Mouse (Mus musculus) liver, embryonic 11.5 days (tissue): Measurements from ENCODE around the gene Fthl17f. TPM values are rescaled to one million over a fixed set of nuclear protein-coding genes. Genes with fewer than 3 reads are reported as not detected.

Source experiments
- ATAC-seq: fragments of 200-750 bp; cut with Nextera tagmentation; replicated peaks from 2 replicates; pipeline ENCODE4 v1.8.0; 2017; ENCODE audit warnings: moderate number of reproducible peaks, mild to moderate bottlenecking, moderate TSS enrichment, moderate library complexity; ENCODE audit not compliant: low FRiP score
- DNase-seq: peaks from one replicate; pipeline ENCODE4 v3.0.0-alpha.2; 2017; ENCODE audit warnings: low spot score
- H3K27ac ChIP-seq: fragments of 300-500 bp; sonication (generic); 2 replicates; pipeline ENCODE4 v1.5.1; 2014; ENCODE audit warnings: mild to moderate bottlenecking, low read depth, low read length, control low read depth
- H3K27me3 ChIP-seq: fragments of 300-500 bp; sonication (generic); replicated peaks from 2 replicates; pipeline ENCODE4 v1.6.1; 2014; ENCODE audit warnings: low read length, mixed read lengths; ENCODE audit not compliant: control insufficient read depth, insufficient read depth
- H3K36me3 ChIP-seq: fragments of 300-500 bp; sonication (generic); 2 replicates; pipeline ENCODE4 v1.6.1; 2014; ENCODE audit warnings: mild to moderate bottlenecking, low read length, moderate library complexity, mixed read lengths; ENCODE audit not compliant: control insufficient read depth, insufficient read depth
- H3K4me1 ChIP-seq: fragments of 300-500 bp; sonication (generic); replicated peaks from 2 replicates; pipeline ENCODE4 v1.6.1; 2014; ENCODE audit warnings: low read length, mixed read lengths; ENCODE audit not compliant: control insufficient read depth, insufficient read depth
- H3K4me2 ChIP-seq: fragments of 300-500 bp; sonication (generic); 2 replicates; pipeline ENCODE4 v1.6.1; 2014; ENCODE audit warnings: mild to moderate bottlenecking, control low read depth, moderate library complexity
- H3K4me3 ChIP-seq: fragments of 300-500 bp; sonication (generic); 2 replicates; pipeline ENCODE4 v1.5.1; 2014; ENCODE audit warnings: low read depth, low read length, control low read depth
- H3K9ac ChIP-seq: fragments of 300-500 bp; sonication (generic); 2 replicates; pipeline ENCODE4 v1.6.1; 2014; ENCODE audit warnings: low read depth, low read length, control low read depth
- H3K9me3 ChIP-seq: fragments of 300-500 bp; sonication (generic); 2 replicates; pipeline ENCODE4 v1.6.1; 2016; ENCODE audit warnings: low read length, inconsistent platforms, mixed read lengths; ENCODE audit not compliant: control insufficient read depth
- WGBS: fragments of 180-500 bp; shearing (Covaris S2); extraction: QIAGEN DNeasy Blood & Tissue Kit; methylation state at CpG from one replicate; pipeline ENCODE4 v1.1.7; 2014; 5-methylcytosine and 5-hydroxymethylcytosine counted together
- polyA plus RNA-seq: library from polyadenylated mRNA; unstranded; fragments of >200 nt; fragmentation: Nextera tagmentation; extraction: Ambion mirVana; gene quantifications from 2 replicates; pipeline ENCODE4 v1.2.1, GENCODE M21; 2014

Gene Fthl17f
- polyA plus RNA-seq, 1 experiment from 2014 or later = not detected

DNA sequence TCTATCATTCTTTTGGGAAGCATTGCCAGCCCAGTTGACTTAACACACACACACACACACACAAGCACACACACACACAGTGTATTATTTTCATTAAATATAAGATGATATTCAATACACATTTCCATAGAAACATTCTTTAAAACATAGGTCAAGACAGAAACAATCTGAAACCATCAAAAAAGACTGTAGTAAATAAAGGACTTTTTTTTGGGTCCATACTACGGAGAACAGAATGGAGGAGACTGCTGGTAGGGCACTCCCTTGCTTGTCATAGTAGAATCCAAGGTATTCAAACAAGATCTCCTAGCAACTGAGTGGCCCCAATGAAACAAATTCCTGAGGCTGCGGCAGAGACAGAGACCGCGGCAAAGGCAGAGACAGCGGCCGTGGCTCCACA, 41.4 kb downstream of the Fthl17f start, which contains the start of gene 4930402K13Rik:
Gene 4930402K13Rik (plus strand): TSS at position 301 of the 400 bp plus-strand sequence.
- no peak for ATAC-seq
- 86% methylated on average over 6 of the region's 6 CpGs for WGBS
- Histone ChIP-seq H3K27ac (no peak within 1 kb of the TSS), H3K36me3 (no peaks in the 10 kb centered on the region), H3K9ac (no peak within 1 kb of the TSS), H3K9me3 (no peaks in the 10 kb centered on the region), H3K4me3 (no peak within 1 kb of the TSS), H3K4me1 (no peaks in the 10 kb centered on the region), H3K27me3 (no peaks in the 10 kb centered on the region), H3K4me2 (no peak within 1 kb of the TSS)
- no peak for DNase-seq

DNA sequence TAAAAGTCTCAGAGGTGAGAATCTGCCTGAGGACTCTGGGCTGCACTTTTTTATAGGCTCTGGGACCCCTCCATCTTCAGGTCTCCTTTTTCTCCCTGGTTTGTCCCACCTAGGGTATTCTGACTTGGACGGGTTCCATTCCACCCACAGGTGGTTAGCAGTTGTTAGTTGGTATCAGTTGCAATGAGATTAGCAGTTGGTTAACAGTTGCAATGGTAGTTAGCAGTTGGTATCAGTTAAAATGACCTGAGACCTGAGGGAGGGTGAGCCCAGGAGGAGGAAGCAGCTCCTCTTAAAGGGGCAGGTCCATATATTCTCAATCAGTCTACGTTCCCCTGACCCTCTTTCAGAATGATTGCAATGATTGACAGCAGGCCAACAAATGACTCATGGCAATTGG, 47.6 kb downstream of the Fthl17f start:
- 37% methylated on average over 2 of the region's 2 CpGs for WGBS
- no peak overlapping the region for H3K4me2 ChIP-seq
- no peak overlapping the region for H3K4me3 ChIP-seq
- ATAC-seq (no peak), DNase-seq (no peak)
- no peaks in the 10 kb centered on the region for H3K4me1 ChIP-seq
- H3K9me3 ChIP-seq = no peaks in the 10 kb centered on the region
- no peak overlapping the region for H3K27ac ChIP-seq
- no peaks in the 10 kb centered on the region for H3K36me3 ChIP-seq
- no peak overlapping the region for H3K9ac ChIP-seq
- H3K27me3 ChIP-seq = no peaks in the 10 kb centered on the region

Other genes with a start within 250 kb of the Fthl17f start
- not detected in 2 replicates for gene Gm6592, start 219.0 kb upstream of the Fthl17f start, polyA plus RNA-seq
- gene Gm5751, start 188.8 kb upstream of the Fthl17f start, polyA plus RNA-seq = not detected in 2 replicates
- 1.1 and 1.2 TPM in 2 replicates for gene B630019K06Rik, start 170.6 kb upstream of the Fthl17f start, polyA plus RNA-seq
- not detected in 2 replicates for gene Fthl17b, start 100.0 kb upstream of the Fthl17f start, polyA plus RNA-seq
- not detected in 2 replicates for gene Fthl17c, start 86.5 kb upstream of the Fthl17f start, polyA plus RNA-seq
- gene Fthl17d, start 76.3 kb upstream of the Fthl17f start, polyA plus RNA-seq = not detected in 2 replicates
- not detected in 2 replicates for gene Fthl17e, start 29.5 kb upstream of the Fthl17f start, polyA plus RNA-seq
- not detected in 2 replicates for gene 4930402K13Rik, start 41.5 kb downstream of the Fthl17f start, polyA plus RNA-seq
- gene Lancl3, start 136.9 kb downstream of the Fthl17f start, polyA plus RNA-seq = 0.23 and 0.27 TPM in 2 replicates
- gene Gm14862, start 193.9 kb downstream of the Fthl17f start, polyA plus RNA-seq = 1.0 and 1.1 TPM in 2 replicates
- 27.7 and 31.5 TPM in 2 replicates for gene Xk, start 209.7 kb downstream of the Fthl17f start, polyA plus RNA-seq
- gene H2al1m, start 220.7 kb downstream of the Fthl17f start, polyA plus RNA-seq = 1.3 and 1.5 TPM in 2 replicates